Mouse (Mus musculus): ENCODE results near the gene Raet1e.
A peak's percentile ranks its signal among the peaks of the same experiment; 100 is the strongest.
"Not testable (repeated sequence)": the region's sequence is repeated elsewhere in the genome, so short reads cannot be mapped to it uniquely, and the experiment has no call there.

Gene Raet1e

DNA sequence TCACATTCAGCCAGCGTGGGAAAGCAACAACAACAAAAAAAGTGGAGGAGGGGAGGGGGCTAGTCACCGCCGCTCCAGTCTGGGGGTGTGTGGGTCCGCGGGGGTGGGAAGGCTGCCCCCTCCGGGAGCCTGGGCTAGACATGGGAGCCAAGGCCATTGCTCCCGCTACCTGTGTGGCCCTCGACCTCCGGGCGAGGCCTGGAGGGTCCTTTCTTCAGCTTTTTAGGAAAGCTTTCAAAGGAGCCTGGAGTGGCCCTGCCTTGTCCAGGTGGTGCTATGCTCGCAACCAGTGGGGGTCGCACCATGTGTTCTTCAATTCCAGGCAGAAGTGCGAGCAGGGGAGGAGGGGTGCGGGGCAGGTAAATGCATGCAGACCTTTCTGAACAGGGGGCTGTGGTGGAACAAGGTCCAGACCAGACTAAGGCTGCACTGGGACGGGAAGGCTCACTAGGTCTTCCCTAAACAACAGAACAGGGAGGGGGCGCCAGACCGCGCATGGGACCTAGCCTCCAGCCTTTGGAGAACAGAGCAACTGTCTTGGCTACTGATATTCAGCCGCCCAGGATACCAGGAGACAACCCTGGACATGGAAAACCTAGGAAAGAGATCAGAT lies 116.2 kb downstream of the Raet1e start:
- peak; percentile 8 for DNase-seq

GRCm38 (mm10) chr10:22278468-22278867 lies 120.1 kb downstream of the Raet1e start:
- not testable (repeated sequence) for DNase-seq

DNA sequence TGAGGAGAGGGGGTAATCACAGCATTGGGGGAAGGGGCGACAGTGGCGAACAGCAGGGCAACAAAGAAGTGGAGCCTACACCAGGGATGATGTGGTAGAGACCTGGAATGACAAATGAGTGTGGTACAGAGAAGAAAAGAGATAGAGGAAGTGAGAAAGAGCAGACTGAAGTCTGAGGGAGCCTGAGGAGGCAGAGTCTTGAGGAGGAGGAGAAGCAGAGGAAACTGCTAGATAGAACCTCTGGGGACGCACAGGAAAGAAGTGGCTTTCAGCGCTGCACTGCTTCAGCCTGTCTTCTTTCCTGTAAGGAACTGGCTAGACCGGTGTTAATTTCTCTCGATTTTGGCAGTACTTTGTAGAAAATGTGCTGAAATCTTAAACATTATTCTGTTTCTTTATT lies 124.4 kb downstream of the Raet1e start:
- no peak for DNase-seq

DNA sequence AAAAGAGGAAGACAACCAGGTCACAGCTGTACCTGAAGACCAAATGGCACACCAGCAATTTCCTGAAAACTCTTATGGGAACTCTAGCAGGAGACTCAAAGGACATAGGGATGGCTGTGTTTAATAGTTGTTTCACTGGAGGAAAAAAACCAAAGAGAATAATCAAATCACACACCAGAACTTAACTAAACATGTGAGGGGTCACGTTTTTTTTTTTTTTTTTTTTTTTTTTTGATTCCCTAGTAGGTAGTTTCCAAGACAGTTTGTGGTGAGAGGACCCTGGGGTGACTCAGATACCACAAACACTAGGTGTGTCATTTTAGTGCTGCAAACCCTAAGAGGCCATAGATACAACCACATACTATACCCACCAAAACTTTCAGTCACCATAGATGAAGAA lies 137.3 kb downstream of the Raet1e start:
- DNase-seq = no peak

DNA sequence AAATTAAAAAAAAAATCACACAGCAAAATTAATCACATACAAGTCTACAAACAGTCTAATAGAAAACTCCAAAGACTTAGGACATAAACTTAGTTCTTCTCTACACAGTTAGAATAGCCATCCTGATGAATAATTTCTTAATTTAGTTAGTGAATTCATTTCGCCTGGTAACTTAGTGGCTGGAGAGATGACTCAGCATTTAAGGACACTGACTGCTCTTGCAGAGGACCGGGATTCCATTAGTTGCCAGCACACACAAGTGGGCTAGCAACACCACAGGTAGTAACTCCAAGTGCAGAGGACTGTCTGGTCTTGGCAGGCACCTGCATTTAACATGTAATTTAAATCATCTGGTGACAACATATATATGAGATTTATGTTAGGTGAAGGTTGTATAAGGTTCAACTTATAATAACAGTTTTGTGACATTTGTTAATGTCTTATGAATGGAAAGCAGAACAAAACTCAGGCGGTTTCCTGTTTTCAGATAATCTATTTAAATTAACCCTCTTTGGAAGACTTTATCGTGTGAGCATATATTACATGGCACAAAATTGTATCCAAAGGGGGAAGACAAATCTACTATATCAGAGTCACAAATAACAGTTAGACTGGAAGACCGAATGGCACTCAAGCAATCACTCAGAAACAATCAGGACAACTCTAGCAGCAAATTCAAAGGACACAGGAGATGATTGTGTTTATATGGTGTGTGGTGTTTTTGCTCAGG lies 138.8 kb downstream of the Raet1e start:
- no peak for DNase-seq

DNA sequence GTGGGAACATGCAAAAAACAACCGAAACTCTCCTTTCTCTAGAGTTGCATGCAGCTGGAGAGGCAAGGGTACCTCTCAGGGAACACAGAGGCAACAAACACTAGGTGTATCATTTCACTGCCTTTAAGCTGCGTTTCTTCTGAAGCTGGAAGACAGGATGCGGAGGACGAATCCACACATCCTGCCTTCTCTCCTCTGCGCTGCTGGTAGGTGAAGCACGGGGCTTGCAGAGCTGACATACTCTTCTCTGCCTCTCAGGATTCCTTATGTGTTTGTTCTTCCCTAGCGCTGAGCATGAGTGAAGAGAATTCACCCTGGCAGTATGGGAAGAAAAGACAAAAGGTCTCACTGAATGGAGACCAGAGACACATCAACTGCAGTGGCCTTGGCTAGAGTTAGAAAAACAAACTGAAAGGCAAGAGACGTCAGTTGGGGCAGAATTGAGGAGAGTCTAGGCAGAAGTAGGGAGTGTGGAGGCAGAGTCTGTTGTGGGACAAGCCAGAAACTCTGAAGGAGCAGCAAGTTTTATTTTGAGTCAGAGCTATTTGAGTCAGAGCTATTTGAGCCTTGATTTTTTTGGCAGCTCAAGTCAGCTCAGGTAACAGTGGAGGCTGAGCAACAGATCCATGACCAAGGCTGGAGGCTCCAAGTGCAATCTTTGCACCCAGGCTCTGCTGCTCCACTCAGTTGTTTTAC lies 139.5 kb downstream of the Raet1e start:
- DNase-seq = no peak

- DNase-seq = no peak
These were observed 141.0 kb downstream of the Raet1e start for GRCm38 (mm10) chr10:22299324-22299723.

DNA sequence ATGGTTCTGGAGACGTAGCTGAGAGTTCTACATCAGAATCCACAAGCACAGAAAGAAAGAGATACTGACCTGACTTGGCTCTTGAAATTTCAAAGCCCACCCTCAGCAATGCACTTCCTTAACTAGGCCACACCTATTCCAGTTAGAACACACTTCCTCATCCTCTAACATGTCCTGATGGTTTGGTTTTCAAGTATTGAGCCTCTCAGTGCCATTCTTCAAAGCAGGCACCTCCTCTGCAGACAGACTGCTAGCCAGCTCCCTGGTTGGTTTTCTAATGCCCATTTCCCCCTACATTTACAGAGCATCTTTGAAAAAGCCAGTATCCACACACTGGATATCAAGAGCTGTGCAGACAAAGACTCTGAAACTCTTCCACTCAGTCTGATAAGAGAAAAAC lies 143.3 kb downstream of the Raet1e start:
- no peak for DNase-seq

DNA sequence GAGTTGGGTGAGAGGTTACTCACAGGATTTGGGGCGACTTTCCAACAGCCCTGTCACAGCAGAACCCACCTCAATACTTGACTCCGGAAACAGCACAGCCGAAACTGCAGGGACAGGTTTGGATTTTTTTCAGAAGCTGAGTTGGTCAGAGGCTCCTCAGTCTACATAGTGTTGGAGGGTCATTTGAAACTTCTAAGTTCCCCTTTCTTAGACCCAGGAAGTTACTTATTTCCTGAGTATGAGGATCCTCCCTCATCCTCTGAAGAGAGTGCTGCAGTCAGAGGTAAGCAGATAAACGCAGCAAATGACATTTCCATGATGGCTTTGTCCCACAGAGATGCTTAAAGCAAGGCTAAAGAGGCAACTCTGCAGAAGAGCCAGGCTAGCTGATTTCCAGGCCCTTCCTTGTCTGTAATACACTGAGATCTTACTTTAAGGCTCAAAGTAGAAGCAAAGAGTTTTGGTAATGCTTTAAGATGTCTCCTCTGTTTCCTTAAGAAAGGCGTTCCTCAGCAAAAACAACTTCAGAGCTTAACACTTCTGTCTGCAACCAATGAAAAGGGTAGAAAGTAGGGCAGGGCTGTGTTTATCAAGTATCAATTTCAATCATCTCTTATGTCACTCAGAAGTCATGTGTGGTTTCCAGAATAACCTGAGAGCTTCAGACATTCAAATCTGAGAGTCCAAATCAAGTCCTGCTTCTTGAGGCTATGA lies 144.1 kb downstream of the Raet1e start:
- DNase-seq = no peak

GRCm38 (mm10) chr10:22303736-22304135 lies 145.4 kb downstream of the Raet1e start:
- no peak for DNase-seq

GRCm38 (mm10) chr10:22305801-22306200 lies 147.4 kb downstream of the Raet1e start:
- DNase-seq = no peak

DNA sequence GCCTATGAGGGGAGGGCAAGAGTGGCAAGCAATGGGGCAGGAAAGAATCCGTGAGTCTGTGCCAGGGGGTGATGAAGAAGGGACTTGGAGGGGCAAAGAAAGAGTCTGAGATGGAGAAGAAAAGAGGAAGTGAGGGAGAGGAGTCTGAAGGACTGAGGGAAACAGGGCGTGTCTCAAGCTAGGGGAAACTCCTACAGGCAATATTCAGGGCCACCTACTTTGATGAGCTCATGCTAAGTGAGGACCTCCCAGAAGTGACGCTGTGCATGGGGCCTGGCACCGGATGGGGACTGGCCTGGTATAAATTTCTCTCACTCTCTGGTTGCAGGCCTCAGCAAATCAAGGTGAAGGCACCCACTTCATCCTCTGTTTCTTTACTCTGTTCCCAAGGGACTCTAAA lies 148.1 kb downstream of the Raet1e start:
- no peak for DNase-seq

DNA sequence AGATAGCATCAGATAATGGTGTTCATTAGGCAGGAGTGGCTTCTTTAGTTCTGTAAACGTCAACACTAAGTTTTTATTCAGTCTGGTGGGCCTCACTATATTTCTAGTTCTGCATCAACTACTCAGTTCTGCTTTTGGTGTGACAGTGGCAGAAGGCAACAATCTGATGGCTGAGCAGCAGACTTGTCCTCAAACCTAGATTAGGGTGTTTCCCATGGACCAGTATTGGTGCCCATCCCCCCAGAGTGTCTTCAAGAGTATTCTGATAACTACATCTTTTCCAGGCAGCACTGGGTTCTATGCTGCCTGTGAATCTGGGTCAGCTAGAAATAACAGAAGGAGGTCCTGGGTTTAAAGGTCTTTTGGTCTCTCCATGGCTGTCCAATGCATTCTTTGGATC lies 149.9 kb downstream of the Raet1e start:
- DNase-seq = no peak

DNA sequence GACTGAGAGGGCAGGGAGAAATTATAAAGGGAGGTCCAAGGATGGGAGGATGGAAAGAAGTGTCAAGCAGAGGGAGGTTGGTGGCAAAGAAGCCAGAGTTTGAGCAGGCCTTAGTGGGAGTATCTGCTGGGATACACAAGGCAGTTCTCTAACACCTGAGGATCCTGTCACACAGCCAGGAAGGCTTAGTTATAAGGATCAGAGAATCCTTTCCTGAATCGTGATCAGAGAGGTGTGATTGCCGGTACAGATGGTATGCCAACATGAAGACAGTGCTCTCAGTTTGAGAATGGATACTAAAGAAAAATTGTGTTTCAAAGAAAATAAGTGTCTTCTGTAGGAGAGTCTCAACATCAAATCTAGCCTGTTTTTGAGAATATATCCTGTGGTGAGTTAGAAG lies 164.5 kb downstream of the Raet1e start:
- DNase-seq = no peak

DNA sequence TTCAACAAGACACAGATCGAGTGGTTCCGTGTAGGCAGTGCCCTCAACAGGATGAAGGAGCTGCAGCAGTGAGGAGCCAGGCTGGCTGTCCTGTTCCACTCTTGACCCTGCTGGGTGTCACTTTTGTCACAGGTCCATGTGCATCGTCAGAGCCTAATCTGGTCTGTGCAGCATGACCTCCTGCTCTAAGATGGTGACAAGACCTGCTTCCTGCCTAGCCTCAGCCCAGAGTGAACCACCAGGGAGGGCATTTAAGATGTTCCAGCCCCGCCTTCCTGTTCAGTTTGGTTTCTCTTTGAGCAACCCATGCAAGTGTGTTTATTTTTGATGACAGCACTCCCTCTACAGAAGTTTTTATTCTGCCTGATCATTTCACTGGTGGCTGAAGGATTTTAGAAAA lies 187.4 kb downstream of the Raet1e start:
- DNase-seq = not testable (repeated sequence)

- not testable (repeated sequence) for DNase-seq
These were observed 195.3 kb downstream of the Raet1e start for GRCm38 (mm10) chr10:22353548-22354195.

DNA sequence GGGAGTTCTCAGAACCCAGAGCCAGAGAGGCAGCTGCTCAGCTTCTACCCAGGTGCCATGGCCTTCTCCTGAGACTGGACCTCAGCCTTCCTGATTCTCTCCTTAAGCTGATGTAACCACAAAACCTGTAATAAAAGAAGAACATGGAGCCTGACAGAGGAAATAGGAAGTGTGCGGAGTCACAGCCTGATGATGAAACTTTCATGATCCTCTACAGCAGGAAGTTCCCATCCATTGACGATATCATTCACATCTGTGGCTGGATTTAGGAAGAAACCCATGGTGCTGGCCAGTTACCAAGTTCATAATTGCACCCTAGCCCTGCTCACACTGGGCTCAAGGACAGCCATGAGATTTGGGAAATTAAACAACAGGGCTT lies 195.8 kb downstream of the Raet1e start:
- DNase-seq = not testable (repeated sequence)

GRCm38 (mm10) chr10:22357373-22357772 lies 199.0 kb downstream of the Raet1e start:
- DNase-seq = not testable (repeated sequence)

- DNase-seq = not testable (repeated sequence)
These were observed 201.9 kb downstream of the Raet1e start, which contains the start of gene Raet1d for GRCm38 (mm10) chr10:22360252-22360651. Gene Raet1d (plus strand): TSS chr10:22360552.

- not testable (repeated sequence) for DNase-seq
These were observed 202.6 kb downstream of the Raet1e start for GRCm38 (mm10) chr10:22360957-22361356.

GRCm38 (mm10) chr10:22361415-22362352 lies 203.3 kb downstream of the Raet1e start:
- DNase-seq = peak; percentile 20

- DNase-seq = not testable (repeated sequence)
These were observed 204.1 kb downstream of the Raet1e start for GRCm38 (mm10) chr10:22362466-22362865.
